Mouse (Mus musculus) retina, postnatal 7 days (tissue): Measurements from ENCODE around the gene Pde4d.

Experiments used
- DNase-seq: peaks from one replicate; pipeline ENCODE4 v3.0.0-alpha.2; 2012; ENCODE audit warnings: low read depth, low spot score

Gene Pde4d

GRCm38 (mm10) chr13:109296347-109297037 is 846.7 kb downstream of the Pde4d start:
- DNase-seq: no peak

DNA sequence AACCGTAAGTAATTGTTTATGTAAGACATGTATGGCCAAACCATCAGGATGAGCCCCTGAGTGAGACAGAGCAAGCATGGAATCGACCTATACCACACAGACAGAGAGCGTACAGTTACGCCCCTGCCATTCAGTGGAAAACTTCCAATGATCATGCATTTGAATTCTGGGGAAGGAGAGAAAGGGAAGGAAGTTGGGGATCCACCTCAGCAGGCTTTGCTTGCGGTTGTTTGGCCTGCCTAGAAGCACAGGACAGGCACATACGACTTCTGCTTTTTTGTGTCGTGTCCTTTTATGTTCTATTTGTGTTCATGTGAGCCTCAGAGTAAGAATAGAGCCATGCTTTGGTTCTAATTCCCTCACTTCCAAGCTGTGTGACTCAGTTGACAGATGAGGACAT is 849.1 kb downstream of the Pde4d start:
- DNase-seq: no peak

DNA sequence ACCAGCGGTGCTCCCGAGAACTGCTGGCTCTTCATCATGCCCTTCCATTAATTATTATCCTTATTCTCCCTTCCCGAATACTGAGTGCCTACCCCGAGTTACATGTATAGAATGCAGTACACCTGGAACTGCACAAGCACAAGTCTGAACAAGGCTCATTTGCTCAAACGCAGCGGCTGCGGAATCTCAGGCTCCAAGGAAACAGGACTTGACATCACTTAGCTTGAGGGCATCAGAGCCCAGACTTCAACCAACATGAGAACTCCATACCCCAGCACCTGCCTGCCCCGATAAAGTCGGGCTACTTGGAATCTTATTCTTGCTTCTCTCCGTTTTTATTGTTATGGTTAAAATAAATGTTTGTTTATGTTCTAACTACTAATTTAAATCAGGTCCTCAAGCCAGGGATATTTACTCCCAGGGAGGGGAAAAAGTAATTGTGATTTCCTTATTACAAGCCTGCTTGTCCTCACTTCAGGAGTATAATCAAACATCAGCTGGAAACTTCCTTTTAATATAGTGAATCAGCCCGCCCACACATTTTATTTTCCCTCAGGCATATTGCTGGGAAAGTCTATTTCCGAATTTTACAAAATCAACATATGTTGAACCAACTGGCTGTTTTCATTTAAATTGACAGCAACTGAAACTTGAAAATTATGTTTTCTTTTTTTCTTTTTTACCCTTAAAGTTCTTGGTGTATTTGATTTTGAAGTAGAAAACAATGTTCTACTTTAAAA is 849.9 kb downstream of the Pde4d start:
- DNase-seq: no peak

DNA sequence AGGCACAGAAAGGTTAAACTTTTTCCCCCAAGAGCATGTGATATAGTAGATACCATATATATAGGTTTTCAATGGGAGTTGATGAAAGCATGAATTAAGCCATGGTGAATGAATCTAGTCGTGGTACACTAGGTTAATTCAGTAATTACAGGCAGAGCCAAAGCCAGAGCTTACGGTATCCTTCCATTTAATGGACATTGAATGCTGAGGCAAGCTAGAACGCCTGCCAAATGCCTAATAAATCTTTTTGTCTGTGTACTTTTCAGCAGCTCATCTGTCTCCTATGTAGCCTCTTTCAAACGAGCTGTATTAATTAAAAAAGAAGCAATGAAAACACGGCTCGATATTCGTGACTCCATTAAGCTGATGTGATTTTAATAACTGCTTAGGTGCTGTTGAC is 862.8 kb downstream of the Pde4d start:
- no peak for DNase-seq

GRCm38 (mm10) chr13:109315608-109316007 is 865.9 kb downstream of the Pde4d start:
- no peak for DNase-seq

DNA sequence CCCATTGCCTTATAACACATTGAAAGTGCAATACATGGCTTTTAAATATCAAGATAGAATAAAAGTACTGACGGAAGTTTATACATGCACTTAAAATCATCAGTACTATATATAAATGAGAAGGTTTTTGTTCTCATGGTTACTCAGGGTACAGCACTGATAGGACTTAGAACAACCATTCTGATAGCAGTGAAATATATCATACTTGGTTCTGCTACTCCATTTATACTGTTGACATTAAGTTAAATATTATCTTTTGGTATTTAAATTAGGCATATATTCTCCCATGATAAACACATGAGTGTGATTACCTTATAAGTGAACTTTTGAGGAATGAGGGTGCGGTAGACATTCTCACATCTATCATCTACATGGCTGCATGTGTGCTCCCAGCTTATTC is 867.9 kb downstream of the Pde4d start:
- no peak for DNase-seq

DNA sequence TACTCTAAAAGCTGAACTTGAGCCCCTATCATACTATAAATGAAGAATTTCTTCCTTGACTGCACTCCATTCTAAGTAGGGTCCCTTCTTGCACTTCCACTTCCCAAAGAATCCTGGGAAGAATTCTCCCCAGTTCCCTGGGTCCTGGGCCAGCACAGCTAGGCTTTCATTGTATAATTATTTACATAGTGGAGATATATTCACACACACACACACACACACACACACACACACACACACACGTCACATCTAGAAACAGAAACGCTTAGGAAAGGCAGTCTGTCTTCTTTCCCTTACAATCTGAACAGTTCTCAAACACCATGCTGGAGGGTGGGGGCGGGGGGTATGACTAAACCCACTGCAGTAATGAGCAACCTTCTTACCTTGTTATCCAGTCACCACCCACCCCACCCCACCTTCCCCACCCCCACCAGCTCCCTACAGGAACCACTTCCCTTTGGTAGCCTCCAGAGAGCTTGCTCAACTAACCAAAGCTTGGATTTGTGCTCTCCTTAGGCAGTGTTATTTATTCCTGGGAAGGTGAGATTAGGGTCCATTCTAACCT is 868.8 kb downstream of the Pde4d start:
- no peak for DNase-seq

GRCm38 (mm10) chr13:109326061-109326460 is 876.3 kb downstream of the Pde4d start:
- DNase-seq: no peak

GRCm38 (mm10) chr13:109331563-109331962 is 881.8 kb downstream of the Pde4d start:
- DNase-seq: no peak

GRCm38 (mm10) chr13:109341902-109342301 is 892.2 kb downstream of the Pde4d start:
- DNase-seq: no peak

DNA sequence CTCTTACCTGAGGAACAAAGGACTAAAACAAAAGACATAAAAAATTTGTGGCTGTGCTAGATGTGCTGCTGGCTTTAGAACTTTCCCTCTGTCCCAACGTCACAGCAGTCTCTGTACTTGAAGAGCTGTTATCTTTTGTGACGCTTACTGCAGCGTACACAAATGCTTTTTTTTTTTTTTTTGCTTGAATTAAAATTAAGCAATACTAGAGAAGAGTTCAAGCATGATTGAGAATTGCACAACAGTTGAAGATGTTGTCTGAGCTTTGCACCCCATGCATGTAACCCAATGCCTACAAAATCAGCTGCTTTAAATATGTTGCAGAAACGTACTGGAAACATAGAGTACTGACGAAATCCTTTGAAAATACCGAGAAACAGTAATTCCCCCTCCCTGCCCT is 892.7 kb downstream of the Pde4d start:
- DNase-seq: no peak

- DNase-seq: peak; percentile 67
These were observed 893.8 kb downstream of the Pde4d start for GRCm38 (mm10) chr13:109343596-109343995.

DNA sequence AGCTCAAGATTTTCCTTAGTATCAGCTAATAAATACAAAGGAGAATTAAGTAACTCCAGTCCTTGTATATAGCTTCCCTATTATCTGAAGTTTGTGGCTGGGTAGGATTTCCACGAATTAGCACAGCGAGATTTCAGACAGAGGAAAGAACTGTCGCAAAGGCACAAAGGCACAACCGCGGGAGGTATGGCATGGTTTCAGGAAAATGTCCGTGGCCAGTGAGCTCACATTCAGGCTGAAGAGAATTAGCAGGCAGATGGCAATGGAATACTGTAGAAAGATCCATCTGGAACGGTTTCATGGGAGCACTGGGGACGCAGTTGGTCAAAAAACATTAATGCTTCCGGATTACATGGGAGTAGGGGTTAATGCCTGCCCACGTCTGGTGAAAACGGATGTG is 898.0 kb downstream of the Pde4d start:
- DNase-seq: peak; percentile 21

DNA sequence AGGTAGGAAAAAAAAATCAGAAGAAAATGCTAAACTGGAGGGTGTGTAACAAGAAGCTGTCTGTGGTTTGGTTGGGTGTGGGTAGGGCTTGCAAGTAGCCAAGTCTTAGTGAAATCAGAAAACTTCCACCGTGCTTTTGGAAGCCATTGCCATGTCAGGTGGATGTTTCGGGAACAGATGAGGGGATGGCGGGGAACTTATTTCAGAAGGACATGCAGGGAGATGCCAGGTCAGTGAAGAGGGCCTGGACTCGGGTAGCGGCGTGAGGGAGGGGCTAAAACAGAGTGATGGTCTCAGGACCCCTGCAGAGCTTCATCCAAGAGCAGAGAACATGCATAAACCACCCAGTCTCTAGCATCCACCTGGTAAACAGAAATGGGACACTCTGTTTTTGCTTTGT is 898.6 kb downstream of the Pde4d start:
- DNase-seq: no peak

GRCm38 (mm10) chr13:109350100-109350499 is 900.4 kb downstream of the Pde4d start:
- no peak for DNase-seq

DNA sequence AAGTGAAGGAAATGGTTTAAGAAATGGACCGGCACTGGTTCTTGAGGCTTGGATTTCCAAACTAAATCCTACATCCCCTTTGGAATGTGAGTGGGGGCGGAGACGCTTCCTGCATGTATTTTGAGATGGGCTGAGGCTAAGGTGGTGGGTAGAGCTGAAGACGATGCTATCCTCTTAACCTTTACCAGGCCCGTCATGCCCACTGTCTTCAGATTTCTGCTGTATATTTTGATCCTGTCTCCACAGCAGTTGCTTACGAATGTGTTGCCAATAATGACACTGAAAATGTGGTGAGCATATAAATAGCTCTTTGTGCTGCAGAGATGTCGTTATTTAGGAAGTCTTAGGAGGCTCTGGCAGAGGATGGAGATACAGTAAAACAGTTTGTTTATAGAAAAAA is 904.3 kb downstream of the Pde4d start:
- no peak for DNase-seq

DNA sequence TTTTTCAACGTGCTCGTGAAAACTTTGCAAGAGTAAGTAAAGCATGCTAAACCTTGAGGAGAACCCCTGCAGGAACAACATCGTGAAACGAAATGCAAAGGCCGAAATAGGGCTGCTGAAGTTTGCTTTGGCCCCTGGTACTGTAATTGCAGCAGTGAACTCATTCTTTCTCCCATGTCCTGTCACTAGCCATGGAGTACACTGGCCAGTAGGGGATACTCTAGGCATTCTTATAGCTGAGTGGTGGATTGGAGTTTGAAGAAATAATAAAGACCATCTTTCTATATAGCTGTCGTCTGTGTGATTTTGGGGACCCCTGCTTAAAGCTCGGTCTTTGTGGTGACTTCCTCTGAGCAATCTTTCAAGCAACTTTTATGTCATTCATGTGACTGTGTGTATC is 906.5 kb downstream of the Pde4d start:
- no peak for DNase-seq

- no peak for DNase-seq
These were observed 910.2 kb downstream of the Pde4d start for GRCm38 (mm10) chr13:109359994-109360393.

GRCm38 (mm10) chr13:109362340-109362739 is 912.6 kb downstream of the Pde4d start:
- no peak for DNase-seq

GRCm38 (mm10) chr13:109374465-109374864 is 924.7 kb downstream of the Pde4d start:
- DNase-seq: no peak

DNA sequence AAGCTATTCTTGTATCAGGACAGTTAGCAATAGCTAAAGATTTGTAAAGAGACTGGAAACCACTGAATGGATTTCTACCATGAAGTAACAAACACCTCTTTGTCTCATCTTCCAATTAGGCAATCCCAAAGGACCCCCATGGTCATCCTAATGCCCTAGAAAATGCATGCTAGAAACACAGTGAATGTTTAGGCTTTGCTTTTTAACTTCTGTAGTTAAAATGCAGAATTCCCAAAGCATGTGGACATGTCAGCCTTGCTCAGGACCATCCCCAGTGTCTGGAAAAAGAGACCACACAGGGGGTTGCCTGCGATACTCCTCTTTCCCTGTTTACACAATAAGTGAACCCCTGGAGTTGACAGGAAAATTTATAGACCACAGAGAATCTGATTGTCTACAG is 926.9 kb downstream of the Pde4d start:
- DNase-seq: no peak

- no peak for DNase-seq
These were observed 930.4 kb downstream of the Pde4d start for GRCm38 (mm10) chr13:109380149-109380548.

DNA sequence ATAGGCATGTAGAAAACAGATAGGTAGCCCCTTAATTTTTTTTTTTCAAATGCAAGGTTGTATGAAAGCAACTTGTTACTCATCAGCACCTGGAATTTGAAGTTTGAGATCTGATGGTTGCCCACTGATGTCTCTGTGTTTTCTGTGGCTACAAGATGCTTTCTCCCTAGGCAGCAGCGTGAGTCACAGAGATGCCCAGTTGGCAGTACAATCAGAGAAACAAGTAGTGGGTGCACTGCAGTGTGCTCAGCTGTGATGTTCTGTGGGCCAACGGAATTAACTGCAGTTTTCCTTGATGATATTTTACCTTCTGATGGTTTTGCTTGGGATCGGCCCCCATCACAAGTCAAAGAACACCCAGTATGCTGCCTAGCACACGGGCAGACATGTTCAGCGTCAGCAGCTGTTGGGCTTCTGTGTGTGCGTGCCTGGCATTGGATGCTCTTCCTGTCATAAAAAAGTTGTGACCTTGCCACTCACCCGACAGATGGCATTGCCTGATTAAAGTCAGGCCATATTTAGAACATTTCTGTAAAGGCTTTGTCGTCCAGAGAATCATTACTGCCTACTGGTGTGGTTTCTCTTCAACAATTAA is 939.0 kb downstream of the Pde4d start:
- DNase-seq: no peak
